In the genomic region with DNA sequence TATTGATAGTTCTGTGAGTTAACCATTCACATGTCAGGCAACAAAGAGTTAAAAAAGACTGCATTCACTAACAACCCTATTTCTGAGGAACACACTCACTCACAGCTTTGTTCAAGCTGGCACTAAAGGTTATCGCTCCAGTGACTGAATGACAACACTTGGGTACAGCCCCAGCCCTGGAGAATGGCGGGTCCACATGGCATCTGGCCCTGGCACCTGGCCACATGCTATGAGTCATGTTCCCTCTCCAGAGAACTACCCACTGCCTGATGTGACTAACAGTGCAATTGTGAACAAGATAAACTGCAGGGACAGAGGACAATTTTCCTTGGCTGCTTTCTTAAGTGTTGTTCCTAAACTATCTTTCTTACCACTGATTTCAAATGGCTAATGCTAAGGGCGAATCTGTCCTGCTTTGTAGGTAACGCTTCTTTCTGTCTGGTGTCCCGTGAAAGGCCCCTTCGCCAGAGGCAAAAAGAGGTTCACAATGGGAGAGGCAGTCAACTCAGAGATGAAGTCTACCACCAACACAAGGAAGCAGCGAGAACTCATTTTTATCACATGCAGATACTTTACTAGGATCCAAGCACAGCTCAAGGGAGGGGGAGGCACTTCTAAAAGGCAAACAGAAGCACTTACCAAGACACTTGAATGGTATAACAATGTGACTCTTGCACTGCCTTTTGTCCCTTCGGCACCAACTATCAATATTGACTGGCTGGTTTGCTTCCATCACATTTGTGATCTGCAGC, we compare ENCODE assay signal across 8 mouse cellular contexts. TPM values are rescaled to one million over a fixed set of nuclear protein-coding genes. Genes with fewer than 3 reads are reported as not detected.
DNase-seq lines count a peak whose midpoint lies in the region; ATAC-seq lines count a peak whose summit lies in the region.

No protein-coding gene starts in this region.

- H3K4me3 ChIP-seq in midbrain, embryonic 10.5 days = no peak overlapping the region

- WGBS in midbrain, embryonic 10.5 days = 89% methylated on average over 8 of the region's 8 CpGs

- H3K4me1 ChIP-seq in midbrain, embryonic 10.5 days = no peaks in the 10 kb centered on the region

- intact Hi-C loops in heart, postnatal 25 days (cut with DNase I) = no loop called here

- peak; percentile 49 for ATAC-seq in megakaryocyte, adult 5-6 weeks (ENCODE audit: poor library complexity, severe bottlenecking)

- H3K27ac ChIP-seq in midbrain, embryonic 10.5 days (replicated peaks) = no peak overlapping the region

- peak; percentile 64 for DNase-seq in NIH3T3 (ENCODE audit: low read depth)
- DNase-seq in brain, embryonic 18.5 days (ENCODE audit: low read depth, low spot score) = peak; percentile 34
- peak; percentile 81 to 89 for DNase-seq in frontal cortex, adult 2 months (ENCODE audit: extremely low spot score in 1 of 2, low spot score in 1 of 2)
- DNase-seq in heart, postnatal 25 days (ENCODE audit: low spot score) = peak; percentile 79
- DNase-seq in layer of hippocampus, adult 9-11 months = peak; percentile 93
- DNase-seq in telencephalon, adult 2 months (ENCODE audit: low read depth, low spot score) = peak; percentile 76
- no peak for DNase-seq in midbrain, embryonic 10.5 days (ENCODE audit: low spot score)

- no peaks in the 10 kb centered on the region for H3K9me3 ChIP-seq in midbrain, embryonic 10.5 days (replicated peaks)

- H3K36me3 ChIP-seq in midbrain, embryonic 10.5 days = peaks cover 55% of the 10 kb centered on the region

- H3K27me3 ChIP-seq in midbrain, embryonic 10.5 days (ENCODE audit: low read depth, poor library complexity, severe bottlenecking) = no peaks in the 10 kb centered on the region

RNA-seq across cellular contexts. Expression of a gene that starts 35.1 kb away (rescaled TPM):
- 788 and 803 TPM in 2 replicates for polyA plus RNA-seq in frontal cortex, adult 2 months (2012; rRNA removed)
- 100 to 1,000 TPM; 285 to 296 TPM for total RNA-seq in heart, postnatal 25 days (2021)
- 68.9 and 88.0 TPM in 2 replicates for total RNA-seq in megakaryocyte, adult 5-6 weeks (2015)
- total RNA-seq in megakaryocyte, adult 5-6 weeks (2017) = 101 and 113 TPM in 2 replicates
- polyA plus RNA-seq in midbrain, embryonic 10.5 days (2016; fragmentation: Nextera tagmentation; extraction: Ambion mirVana) = 226 and 239 TPM in 2 replicates

RNA-seq across cellular contexts. Expression of a gene that starts 44.9 kb away (rescaled TPM):
- 0.56 and 0.76 TPM in 2 replicates for polyA plus RNA-seq in frontal cortex, adult 2 months (2012; rRNA removed)
- total RNA-seq in heart, postnatal 25 days (2021) = under 1 TPM; 0.18 to 0.22 TPM
- total RNA-seq in megakaryocyte, adult 5-6 weeks (2015) = 1.4 and 4.3 TPM in 2 replicates
- total RNA-seq in megakaryocyte, adult 5-6 weeks (2017) = 3.9 and 5.6 TPM in 2 replicates
- polyA plus RNA-seq in midbrain, embryonic 10.5 days (2016; fragmentation: Nextera tagmentation; extraction: Ambion mirVana) = 2.5 and 2.7 TPM in 2 replicates
